Mouse (Mus musculus) heart, postnatal 0 days (tissue): ENCODE results near the gene Ampd2. TPM values are rescaled to one million over a fixed set of nuclear protein-coding genes. Genes with fewer than 3 reads are reported as not detected.

Experiments
- ATAC-seq: fragments of 200-750 bp; cut with Nextera tagmentation; 2 replicates; pipeline ENCODE4 v1.8.0; 2017; ENCODE audit warnings: low read depth, moderate number of reproducible peaks, moderate library complexity; ENCODE audit not compliant: insufficient read depth
- DNase-seq: peaks from one replicate; pipeline ENCODE4 v3.0.0-alpha.2; 2016; ENCODE audit warnings: low spot score
- H3K27ac ChIP-seq: fragments of 300-500 bp; sonication (generic); 2 replicates; pipeline ENCODE4 v1.5.1; 2014; ENCODE audit warnings: low read depth, mild to moderate bottlenecking
- H3K27me3 ChIP-seq: fragments of 300-500 bp; sonication (generic); 2 replicates; pipeline ENCODE4 v1.6.1; 2014; ENCODE audit warnings: low read length, mixed read lengths; ENCODE audit not compliant: control insufficient read depth, insufficient read depth
- H3K36me3 ChIP-seq: fragments of 300-500 bp; sonication (generic); replicated peaks from 2 replicates; pipeline ENCODE4 v1.6.1; 2014; ENCODE audit warnings: low read length, mixed read lengths; ENCODE audit not compliant: control insufficient read depth, insufficient read depth
- H3K4me1 ChIP-seq: fragments of 300-500 bp; sonication (generic); 2 replicates; pipeline ENCODE4 v1.6.1; 2014; ENCODE audit warnings: antibody characterized with exemption; ENCODE audit not compliant: control insufficient read depth, insufficient read depth
- H3K4me2 ChIP-seq: fragments of 300-500 bp; sonication (generic); 2 replicates; pipeline ENCODE4 v1.6.1; 2014; ENCODE audit warnings: low read depth, mild to moderate bottlenecking, low read length, moderate library complexity
- H3K4me3 ChIP-seq: fragments of 300-500 bp; sonication (generic); 2 replicates; pipeline ENCODE4 v1.5.1; 2014; ENCODE audit warnings: low read depth, low read length
- H3K9ac ChIP-seq: fragments of 300-500 bp; sonication (generic); replicated peaks from 2 replicates; pipeline ENCODE4 v1.6.1; 2014; ENCODE audit warnings: low read depth, low read length, mixed read lengths
- H3K9me3 ChIP-seq: fragments of 300-500 bp; sonication (generic); replicated peaks from 2 replicates; pipeline ENCODE4 v1.6.1; 2016; ENCODE audit warnings: low read length; ENCODE audit not compliant: control insufficient read depth
- CTCF ChIP-seq: IDR thresholded peaks from 2 replicates; pipeline ENCODE4 v1.5.1; 2016; ENCODE audit warnings: antibody characterized with exemption, control low read depth, low read depth
- EP300 ChIP-seq: IDR thresholded peaks from 2 replicates; pipeline ENCODE4 v1.6.1; 2016; ENCODE audit warnings: antibody characterized with exemption, low read depth
- WGBS: fragments of 180-500 bp; shearing (Covaris S2); extraction: QIAGEN DNeasy Blood & Tissue Kit; methylation state at CpG from one replicate; pipeline ENCODE4 v1.1.7; 2014; 5-methylcytosine and 5-hydroxymethylcytosine counted together
- polyA plus RNA-seq: library from polyadenylated mRNA; unstranded; fragments of >200 nt; fragmentation: Nextera tagmentation; extraction: Ambion mirVana; gene quantifications from 2 replicates; pipeline ENCODE4 v1.2.1, GENCODE M21; 2015
- total RNA-seq: library from RNA; depleted of rRNA; stranded (reverse); fragments of >200 nt; gene quantifications from 2 replicates; pipeline ENCODE4 v1.2.3, GENCODE M21; 2014; ENCODE audit warnings: low replicate concordance; rRNA removed

The Ampd2 gene
- 17.3 and 77.9 TPM in 2 replicates for total RNA-seq
- 12.7 and 12.8 TPM in 2 replicates for polyA plus RNA-seq

DNA sequence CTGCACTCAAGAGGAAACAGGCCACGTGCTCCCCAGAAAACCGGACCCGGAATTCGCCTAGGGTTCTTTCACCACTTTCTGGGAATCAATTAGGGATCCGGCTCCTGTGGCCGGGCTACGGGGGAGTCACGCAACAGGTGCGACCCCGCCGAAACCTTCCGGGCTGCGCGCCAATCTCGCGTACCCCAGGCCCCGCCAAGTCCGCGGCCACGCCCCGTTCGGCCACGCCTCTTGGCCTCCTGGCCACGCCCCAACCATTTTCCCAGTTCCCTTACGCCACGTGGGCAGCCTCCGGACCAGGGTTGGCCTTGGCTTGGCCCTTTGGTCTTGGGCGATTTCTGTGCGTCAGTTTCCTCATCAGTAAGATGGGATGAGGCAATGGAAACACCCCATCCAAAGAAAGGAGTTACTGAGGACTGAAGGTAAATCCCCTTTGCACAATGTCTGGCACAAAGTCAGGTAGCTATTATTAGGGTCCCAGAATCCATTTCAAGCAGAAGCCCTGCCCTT is at the start of gene Ampd2:
TSS of gene Ampd2 (minus strand) at position 182 of the 510 bp plus-strand sequence.
- Histone ChIP-seq H3K4me2 (peak within 1 kb of the TSS; percentile 98), H3K27ac (peak within 1 kb of the TSS; percentile 86), H3K9me3 (no peaks in the 10 kb centered on the region), H3K27me3 (no peaks in the 10 kb centered on the region), H3K4me1 (peaks cover 35% of the 10 kb centered on the region), H3K9ac (peak within 1 kb of the TSS; percentile 53), H3K36me3 (no peaks in the 10 kb centered on the region), H3K4me3 (peak within 1 kb of the TSS; percentile 58)
- TF ChIP-seq CTCF: no peak
- no peak; the same call in 1 of the 2 replicates for TF ChIP-seq EP300
- WGBS: under 1% methylated on average over 29 of the region's 29 CpGs
- peak; percentile 60 for DNase-seq
- ATAC-seq: peak; percentile 56

DNA sequence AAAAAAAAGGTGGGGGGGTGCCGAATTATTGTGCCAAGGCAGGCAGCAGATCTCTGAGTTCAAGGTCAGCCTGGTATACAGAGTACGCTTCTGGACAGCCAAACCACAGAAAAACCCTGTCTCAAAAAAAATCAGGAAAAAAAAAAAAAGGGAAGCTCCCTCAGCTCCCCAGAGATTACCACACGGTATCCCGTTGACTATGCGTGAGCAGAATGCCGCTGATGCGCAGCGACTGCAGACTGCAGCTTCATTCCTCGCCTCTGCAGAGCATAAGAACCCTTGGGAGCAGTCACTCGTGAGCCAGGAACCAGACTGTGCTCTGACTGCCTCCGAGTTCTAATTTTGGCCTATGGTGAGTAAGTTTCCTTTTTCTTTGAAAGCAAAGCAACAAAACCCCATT is 48.2 kb upstream of the Ampd2 start:
- Histone ChIP-seq H3K27me3 (no peaks in the 10 kb centered on the region), H3K27ac (no peak overlapping the region), H3K36me3 (peaks cover under 1% of the 10 kb centered on the region; the same call in 1 of the 2 replicates), H3K4me1 (peaks cover 14% of the 10 kb centered on the region), H3K4me2 (no peak overlapping the region), H3K4me3 (no peak overlapping the region), H3K9ac (no peak overlapping the region), H3K9me3 (no peaks in the 10 kb centered on the region)
- DNase-seq (no peak), ATAC-seq (no peak)
- no peak for TF ChIP-seq EP300
- TF ChIP-seq CTCF: no peak
- 50% methylated on average over 11 of the region's 11 CpGs for WGBS

- no peaks in the 10 kb centered on the region; the same call in 1 of the 2 replicates for H3K36me3 ChIP-seq
- no peak for DNase-seq
- peaks cover 18% of the 10 kb centered on the region for H3K4me1 ChIP-seq
- H3K9me3 ChIP-seq: no peaks in the 10 kb centered on the region
- no peaks in the 10 kb centered on the region for H3K27me3 ChIP-seq
- no peak overlapping the region for H3K9ac ChIP-seq
- TF ChIP-seq CTCF (no peak), EP300 (no peak)
- no peak overlapping the region for H3K4me3 ChIP-seq
- H3K4me2 ChIP-seq: no peak overlapping the region
- H3K27ac ChIP-seq: peak overlapping the region; percentile 36
- no peak for ATAC-seq
- 59% methylated on average over 1 of the region's 1 CpGs for WGBS
Observed at GRCm38 (mm10) chr3:108132484-108132883, 46.0 kb upstream of the Ampd2 start.

GRCm38 (mm10) chr3:108131821-108132220 is 45.4 kb upstream of the Ampd2 start:
- WGBS: 29% methylated on average over 1 of the region's 1 CpGs
- no peak overlapping the region for H3K9ac ChIP-seq

GRCm38 (mm10) chr3:108131216-108131615 is 44.8 kb upstream of the Ampd2 start:
- peaks cover 18% of the 10 kb centered on the region for H3K4me1 ChIP-seq
- H3K36me3 ChIP-seq: no peaks in the 10 kb centered on the region; the same call in 1 of the 2 replicates
- no peak overlapping the region for H3K4me3 ChIP-seq
- H3K9me3 ChIP-seq: no peaks in the 10 kb centered on the region
- H3K4me2 ChIP-seq: no peak overlapping the region
- 86% methylated on average over 5 of the region's 5 CpGs for WGBS
- no peak for DNase-seq
- H3K27me3 ChIP-seq: no peaks in the 10 kb centered on the region
- no peak for ATAC-seq
- TF ChIP-seq EP300: no peak
- no peak for TF ChIP-seq CTCF
- no peak overlapping the region for H3K27ac ChIP-seq
- no peak overlapping the region for H3K9ac ChIP-seq

More at GRCm38 (mm10) chr3:108131821-108132220, 45.4 kb upstream of the Ampd2 start:
- Histone ChIP-seq H3K27me3 (no peaks in the 10 kb centered on the region), H3K4me2 (no peak overlapping the region), H3K9me3 (no peaks in the 10 kb centered on the region), H3K36me3 (no peaks in the 10 kb centered on the region; the same call in 1 of the 2 replicates), H3K4me3 (no peak overlapping the region), H3K27ac (peak overlapping the region; percentile 36), H3K4me1 (peaks cover 18% of the 10 kb centered on the region)
- TF ChIP-seq CTCF (no peak), EP300 (no peak)
- DNase-seq (peak; percentile 41), ATAC-seq (peak; percentile 78; the same call in 1 of the 2 replicates)

- no peak overlapping the region for H3K4me3 ChIP-seq
- ATAC-seq (no peak), DNase-seq (no peak)
- H3K27ac ChIP-seq: no peak overlapping the region
- no peak overlapping the region for H3K4me2 ChIP-seq
- H3K9me3 ChIP-seq: no peaks in the 10 kb centered on the region
- WGBS: 51% methylated on average over 4 of the region's 4 CpGs
- no peaks in the 10 kb centered on the region for H3K27me3 ChIP-seq
- peaks cover 18% of the 10 kb centered on the region for H3K4me1 ChIP-seq
- no peak overlapping the region for H3K9ac ChIP-seq
- H3K36me3 ChIP-seq: no peaks in the 10 kb centered on the region
- TF ChIP-seq EP300 (no peak), CTCF (no peak)
Observed at GRCm38 (mm10) chr3:108129804-108130203, 43.4 kb upstream of the Ampd2 start.
